Mouse (Mus musculus): Measurements from ENCODE around the gene Lyzl4.
A peak's percentile ranks its signal among the peaks of the same experiment; 100 is the strongest.
"Not testable (repeated sequence)": the region's sequence is repeated elsewhere in the genome, so short reads cannot be mapped to it uniquely, and the experiment has no call there.

Lyzl4 gene

GRCm38 (mm10) chr9:121600201-121600860 lies 41.6 kb downstream of the Lyzl4 start:
- no peak for DNase-seq

- DNase-seq: no peak
Observed at GRCm38 (mm10) chr9:121599551-121599950, 42.3 kb downstream of the Lyzl4 start.

- no peak for DNase-seq
Observed at GRCm38 (mm10) chr9:121598106-121598505, 43.8 kb downstream of the Lyzl4 start.

- no peak for DNase-seq
Observed at GRCm38 (mm10) chr9:121594771-121595170, 47.1 kb downstream of the Lyzl4 start.

- not testable (repeated sequence) for DNase-seq
Observed at GRCm38 (mm10) chr9:121593768-121594167, 48.1 kb downstream of the Lyzl4 start.

GRCm38 (mm10) chr9:121592948-121593550 lies 48.8 kb downstream of the Lyzl4 start:
- DNase-seq: no peak

GRCm38 (mm10) chr9:121589533-121589932 lies 52.4 kb downstream of the Lyzl4 start:
- peak in 1 of 2 experiments; percentile 37 for DNase-seq

- DNase-seq: no peak
Observed at GRCm38 (mm10) chr9:121574380-121574779, 67.5 kb downstream of the Lyzl4 start.

GRCm38 (mm10) chr9:121568451-121568850 lies 73.4 kb downstream of the Lyzl4 start:
- no peak for DNase-seq

- no peak for DNase-seq
Observed at GRCm38 (mm10) chr9:121566387-121566786, 75.5 kb downstream of the Lyzl4 start.

GRCm38 (mm10) chr9:121563276-121563675 lies 78.6 kb downstream of the Lyzl4 start:
- no peak for DNase-seq

- DNase-seq: no peak
Observed at GRCm38 (mm10) chr9:121560515-121560914, 81.4 kb downstream of the Lyzl4 start.

- DNase-seq: no peak
Observed at GRCm38 (mm10) chr9:121558167-121558566, 83.7 kb downstream of the Lyzl4 start.

GRCm38 (mm10) chr9:121556913-121557312 lies 85.0 kb downstream of the Lyzl4 start:
- DNase-seq: no peak

- peak; percentile 34 to 48 for DNase-seq
Observed at GRCm38 (mm10) chr9:121555395-121556000, 86.4 kb downstream of the Lyzl4 start.

GRCm38 (mm10) chr9:121553643-121554042 lies 88.3 kb downstream of the Lyzl4 start:
- no peak for DNase-seq

- DNase-seq: no peak
Observed at GRCm38 (mm10) chr9:121550327-121550771, 91.5 kb downstream of the Lyzl4 start.

- no peak for DNase-seq
Observed at GRCm38 (mm10) chr9:121549444-121549843, 92.5 kb downstream of the Lyzl4 start.

- DNase-seq: no peak
Observed at GRCm38 (mm10) chr9:121549010-121549409, 92.9 kb downstream of the Lyzl4 start.

GRCm38 (mm10) chr9:121547431-121547830 lies 94.5 kb downstream of the Lyzl4 start:
- no peak for DNase-seq

- no peak for DNase-seq
Observed at GRCm38 (mm10) chr9:121541530-121541929, 100.4 kb downstream of the Lyzl4 start.

GRCm38 (mm10) chr9:121532626-121533025 lies 109.3 kb downstream of the Lyzl4 start:
- DNase-seq: no peak

GRCm38 (mm10) chr9:121528605-121529357 lies 113.1 kb downstream of the Lyzl4 start:
- DNase-seq: no peak
